Mouse (Mus musculus) CH12.LX (cell line): Measurements from ENCODE around the gene Fbxl17. TPM values are rescaled to one million over a fixed set of nuclear protein-coding genes. Genes with fewer than 3 reads are reported as not detected.

Experiments used
- DNase-seq: peaks from one replicate; pipeline ENCODE4 v3.0.0-alpha.2; 2013; ENCODE audit errors: extremely low read depth
- H3K27ac ChIP-seq: 2 replicates; pipeline ENCODE4 v1.5.1; 2012; ENCODE audit warnings: low read depth, mild to moderate bottlenecking, control low read depth, moderate library complexity; ENCODE audit not compliant: insufficient read depth
- H3K27me3 ChIP-seq: replicated peaks from 2 replicates; pipeline ENCODE3; 2012; ENCODE audit warnings: inconsistent platforms
- H3K36me3 ChIP-seq, 2 experiments: replicated peaks in 1 of 2; 2 replicates each; pipeline versions ENCODE3 to v1.6.1; 2012; ENCODE audit warnings: inconsistent platforms in 1 of 2, low read length in 1 of 2, mild to moderate bottlenecking in 1 of 2, mixed read lengths in 1 of 2, moderate library complexity in 1 of 2; ENCODE audit not compliant: control insufficient read depth in 1 of 2, insufficient read depth in 1 of 2
- H3K4me1 ChIP-seq, 2 experiments: 2 replicates each; pipeline ENCODE4 v1.6.1; 2012; ENCODE audit warnings: inconsistent platforms in 1 of 2, moderate library complexity in 1 of 2; ENCODE audit not compliant: insufficient read depth in 2 of 2, control insufficient read depth in 1 of 2
- H3K4me2 ChIP-seq: 2 replicates; pipeline ENCODE4 v1.6.1; 2012; ENCODE audit warnings: low read depth, mild to moderate bottlenecking, control low read depth; ENCODE audit not compliant: poor library complexity, insufficient read depth, severe bottlenecking
- H3K4me3 ChIP-seq, 3 experiments: fragments of 150-350 bp in 1 of 3; sonication (generic) in 1 of 3; replicated peaks in 1 of 3; 2 replicates each; pipeline versions ENCODE3 to v1.5.1; 2011 to 2012; ENCODE audit warnings: low read depth in 2 of 3, low read length in 2 of 3, mild to moderate bottlenecking in 2 of 3, moderate library complexity in 2 of 3, control low read depth in 1 of 3, improper control_type of control experiment in 1 of 3, inconsistent platforms in 1 of 3, mixed read lengths in 1 of 3; ENCODE audit not compliant: poor library complexity in 1 of 3
- H3K79me2 ChIP-seq: replicated peaks from 2 replicates; pipeline ENCODE4 v1.6.1; 2012; ENCODE audit warnings: mild to moderate bottlenecking, moderate library complexity; ENCODE audit not compliant: control insufficient read depth, poor library complexity, insufficient read depth, severe bottlenecking; ENCODE audit errors: extremely low read depth
- H3K9ac ChIP-seq: 2 replicates; pipeline ENCODE4 v1.6.1; 2012; ENCODE audit warnings: low read depth, mild to moderate bottlenecking, control low read depth, moderate library complexity; ENCODE audit not compliant: insufficient read depth
- H3K9me3 ChIP-seq: replicated peaks from 2 replicates; pipeline ENCODE3; 2012; ENCODE audit warnings: low read length, inconsistent platforms, mixed read lengths
- CHD1 ChIP-seq: IDR thresholded peaks from 2 replicates; pipeline ENCODE4 v1.6.1; 2012; ENCODE audit warnings: low read depth, low read length, improper control_type of control experiment, inconsistent platforms
- ETS1 ChIP-seq: conservative IDR thresholded peaks from 2 replicates; pipeline ENCODE4 v1.6.1; 2012; ENCODE audit warnings: low read depth, mild to moderate bottlenecking, inconsistent platforms, low read length, improper control_type of control experiment, moderate library complexity
- GABPA ChIP-seq: IDR thresholded peaks from 2 replicates; pipeline ENCODE4 v1.6.1; 2012; ENCODE audit warnings: low read depth, low read length, improper control_type of control experiment, inconsistent platforms; ENCODE audit not compliant: insufficient replicate concordance
- HCFC1 ChIP-seq: IDR thresholded peaks from 2 replicates; pipeline ENCODE4 v1.6.1; 2012; ENCODE audit warnings: low read depth, mild to moderate bottlenecking, inconsistent platforms, low read length, improper control_type of control experiment
- JUND ChIP-seq: conservative IDR thresholded peaks from 2 replicates; pipeline ENCODE4 v1.6.1; 2011; ENCODE audit warnings: low read depth, low read length, improper control_type of control experiment
- KAT2A ChIP-seq: IDR thresholded peaks from 2 replicates; pipeline ENCODE4 v1.6.1; 2012; ENCODE audit warnings: low read length, improper control_type of control experiment, inconsistent platforms; ENCODE audit not compliant: insufficient replicate concordance
- MAFK ChIP-seq: IDR thresholded peaks from 2 replicates; pipeline ENCODE4 v1.6.1; 2011; ENCODE audit warnings: low read length, improper control_type of control experiment; ENCODE audit not compliant: insufficient replicate concordance
- MAX ChIP-seq: IDR thresholded peaks from 2 replicates; pipeline ENCODE4 v1.6.1; 2011; ENCODE audit warnings: low read length, improper control_type of control experiment
- NELFE ChIP-seq: IDR thresholded peaks from 2 replicates; pipeline ENCODE4 v1.6.1; 2011; ENCODE audit warnings: low read depth, low read length, improper control_type of control experiment
- PAX5 ChIP-seq: IDR thresholded peaks from 2 replicates; pipeline ENCODE4 v1.6.1; 2012; ENCODE audit warnings: low read length, inconsistent platforms, mixed read lengths
- POLR2A ChIP-seq: IDR thresholded peaks from 2 replicates; pipeline ENCODE4 v1.6.1; 2011; ENCODE audit warnings: low read depth, mild to moderate bottlenecking, improper control_type of control experiment, low read length
- POLR2AphosphoS2 ChIP-seq: IDR thresholded peaks from 2 replicates; pipeline ENCODE4 v1.6.1; 2011; ENCODE audit warnings: low read depth, low read length, improper control_type of control experiment
- RAD21 ChIP-seq: IDR thresholded peaks from 2 replicates; pipeline ENCODE4 v1.6.1; 2011; ENCODE audit warnings: low read depth, mild to moderate bottlenecking, low read length, improper control_type of control experiment, moderate library complexity
- RCOR1 ChIP-seq: conservative IDR thresholded peaks from 2 replicates; pipeline ENCODE4 v1.6.1; 2012; ENCODE audit warnings: low read depth, mild to moderate bottlenecking, inconsistent platforms, low read length, improper control_type of control experiment
- SMC3 ChIP-seq: IDR thresholded peaks from 2 replicates; pipeline ENCODE4 v1.6.1; 2011; ENCODE audit warnings: low read depth, low read length, improper control_type of control experiment
- UBTF ChIP-seq: IDR thresholded peaks from 2 replicates; pipeline ENCODE4 v1.6.1; 2012; ENCODE audit warnings: low read depth, mild to moderate bottlenecking, inconsistent platforms, low read length, improper control_type of control experiment, moderate library complexity
- USF2 ChIP-seq: conservative IDR thresholded peaks from 2 replicates; pipeline ENCODE4 v1.6.1; 2011; ENCODE audit warnings: low read depth, low read length, improper control_type of control experiment
- ZMIZ1 ChIP-seq: IDR thresholded peaks from 2 replicates; pipeline ENCODE4 v1.6.1; 2012; ENCODE audit warnings: low read depth, mild to moderate bottlenecking, inconsistent platforms, low read length, improper control_type of control experiment
- dilution Hi-C: fragments of 300-500 bp; cut with MboI; formaldehyde crosslinking; loops from 2 replicates; pipeline ENCODE4 v1.14.3; 2020; ENCODE audit warnings: low sequenced_read_pairs; ENCODE audit not compliant: extremely low pct_unique_long_range_greater_than_20kb, extremely low pct_ligation_motif_present
- in situ Hi-C: fragments of 300-500 bp; cut with MboI; formaldehyde crosslinking; loops from 3 replicates; pipeline ENCODE4 v1.14.3; 2019; ENCODE audit warnings: low sequenced_read_pairs, low pct_ligation_motif_present, low pct_unique_long_range_greater_than_20kb, mixed read lengths
- polyA plus RNA-seq: library from polyadenylated mRNA; unstranded; fragments of >175 nt; gene quantifications from 2 replicates; pipeline ENCODE4 v1.2.1, GENCODE M21; 2012; ENCODE audit warnings: low read depth; ENCODE audit not compliant: insufficient read length
- total RNA-seq, 2 experiments: library from RNA; depleted of rRNA; stranded (reverse); fragments of 300-350 nt in 1 of 2; fragments of >200 nt in 1 of 2; gene quantifications; 2 replicates each; pipeline ENCODE4 v1.2.3; 2012 to 2014

Fbxl17 gene
- total and polyA plus RNA-seq, 3 experiments, result 4.0 to 6.9 (median 4.3) TPM

- H3K79me2 ChIP-seq, result no peaks in the 10 kb centered on the region
- DNase-seq, result no peak
- H3K4me1 ChIP-seq, result no peaks in the 10 kb centered on the region
- peaks cover 1 to 15% of the 10 kb centered on the region in 2 experiments for H3K36me3 ChIP-seq
- TF ChIP-seq POLR2A, result no peak
- TF ChIP-seq MAX, result no peak
- TF ChIP-seq HCFC1, result no peak
- TF ChIP-seq PAX5, result no peak
- no peak for TF ChIP-seq SMC3
- no peak for TF ChIP-seq GABPA
- no peak for TF ChIP-seq UBTF
- TF ChIP-seq KAT2A, result no peak
- TF ChIP-seq, all 38 proteins: peak for 0
- dilution Hi-C loops, result no loop called here
- H3K4me2 ChIP-seq, result no peak overlapping the region
- no peak overlapping the region for H3K9ac ChIP-seq
- no peak overlapping the region for H3K27ac ChIP-seq
- in situ Hi-C loops, result no loop called here
- no peaks in the 10 kb centered on the region for H3K9me3 ChIP-seq
- H3K27me3 ChIP-seq, result no peaks in the 10 kb centered on the region
- no peak overlapping the region for H3K4me3 ChIP-seq
Observed at GRCm38 (mm10) chr17:63352634-63353195, 147.1 kb downstream of the Fbxl17 start.

- H3K4me2 ChIP-seq, result no peak overlapping the region
- no peak overlapping the region for H3K9ac ChIP-seq
- DNase-seq, result no peak
- in situ Hi-C loops, result no loop called here
- H3K36me3 ChIP-seq, result peaks cover 8 to 22% of the 10 kb centered on the region in 2 experiments
- H3K9me3 ChIP-seq, result peaks cover 4% of the 10 kb centered on the region
- H3K27ac ChIP-seq, result no peak overlapping the region
- no peak overlapping the region for H3K4me3 ChIP-seq
- no peaks in the 10 kb centered on the region for H3K79me2 ChIP-seq
- H3K4me1 ChIP-seq, result no peaks in the 10 kb centered on the region
- TF ChIP-seq ZMIZ1 (no peak), JUND (no peak), RAD21 (no peak), USF2 (no peak), CHD1 (no peak), RCOR1 (no peak), NELFE (no peak), POLR2AphosphoS2 (no peak), MAFK (no peak), ETS1 (no peak)
- no peaks in the 10 kb centered on the region for H3K27me3 ChIP-seq
- dilution Hi-C loops, result no loop called here
Observed at GRCm38 (mm10) chr17:63351682-63352081, 148.1 kb downstream of the Fbxl17 start.
